Comparison of ENCODE assay signal across 8 mouse cellular contexts in the genomic region with DNA sequence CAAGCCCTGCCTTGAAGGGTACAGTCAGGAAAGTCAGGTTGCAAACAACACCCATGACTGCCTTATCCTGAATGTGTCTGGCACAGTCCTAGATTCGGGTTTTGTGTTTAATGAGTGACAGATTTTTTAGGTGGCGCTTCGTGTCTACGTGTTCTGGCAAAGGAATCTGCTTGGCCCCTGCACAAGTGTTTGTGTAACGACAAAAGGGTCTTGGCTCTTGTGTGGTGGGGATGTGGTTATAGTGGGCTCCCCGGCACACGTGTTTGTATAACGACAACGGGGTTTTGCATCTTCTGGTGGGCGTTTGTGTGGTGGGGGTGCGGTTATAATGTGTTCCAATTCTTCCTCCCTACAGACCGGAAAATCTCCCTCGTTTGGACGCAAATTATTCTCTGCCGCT. TPM values are rescaled to one million over a fixed set of nuclear protein-coding genes. Genes with fewer than 3 reads are reported as not detected.
DNase-seq lines count a peak whose midpoint lies in the region; ATAC-seq and TF ChIP-seq lines count a peak whose summit lies in the region.

No protein-coding gene starts in this region.

- no peak for TF ChIP-seq POLR2A in bone marrow macrophage, adult 2 months (IDR thresholded peaks at IDR 0.05; ENCODE audit: borderline replicate concordance, low read depth, low read length)

- H3K9ac ChIP-seq in lung, embryonic 14.5 days: peak overlapping the region; percentile 66
- peak overlapping the region; percentile 71 for H3K9ac ChIP-seq in forebrain, embryonic 15.5 days (replicated peaks)
- H3K9ac ChIP-seq in neural tube, embryonic 15.5 days (replicated peaks): peak overlapping the region; percentile 68

- no peaks in the 10 kb centered on the region for H3K9me3 ChIP-seq in lung, embryonic 14.5 days (ENCODE audit: low read depth, low read length)
- no peaks in the 10 kb centered on the region for H3K9me3 ChIP-seq in forebrain, embryonic 15.5 days
- H3K9me3 ChIP-seq in limb, embryonic 10.5 days (replicated peaks): no peaks in the 10 kb centered on the region
- H3K9me3 ChIP-seq in neural tube, embryonic 15.5 days (replicated peaks): no peaks in the 10 kb centered on the region

- peaks cover 29% of the 10 kb centered on the region for H3K27me3 ChIP-seq in lung, embryonic 14.5 days (ENCODE audit: insufficient read depth, low read length)
- H3K27me3 ChIP-seq in forebrain, embryonic 15.5 days: peaks cover 44% of the 10 kb centered on the region
- peaks cover 79% of the 10 kb centered on the region for H3K27me3 ChIP-seq in limb, embryonic 10.5 days (ENCODE audit: low read depth, poor library complexity, severe bottlenecking)
- peaks cover 37% of the 10 kb centered on the region for H3K27me3 ChIP-seq in neural tube, embryonic 15.5 days (replicated peaks)

- H3K4me1 ChIP-seq in lung, embryonic 14.5 days (ENCODE audit: insufficient read depth): peaks cover 4% of the 10 kb centered on the region; the same call in 1 of the 2 replicates
- H3K4me1 ChIP-seq in bone marrow macrophage, adult 2 months (ENCODE audit: control insufficient read depth, insufficient read depth, low read length): peaks cover 7% of the 10 kb centered on the region
- H3K4me1 ChIP-seq in forebrain, embryonic 15.5 days: peaks cover 18% of the 10 kb centered on the region
- H3K4me1 ChIP-seq in limb, embryonic 10.5 days: peaks cover 24% of the 10 kb centered on the region
- H3K4me1 ChIP-seq in neural tube, embryonic 15.5 days: peaks cover 21% of the 10 kb centered on the region

- no peaks in the 10 kb centered on the region for H3K36me3 ChIP-seq in lung, embryonic 14.5 days (ENCODE audit: insufficient read depth)
- no peaks in the 10 kb centered on the region for H3K36me3 ChIP-seq in forebrain, embryonic 15.5 days
- no peaks in the 10 kb centered on the region for H3K36me3 ChIP-seq in limb, embryonic 10.5 days
- H3K36me3 ChIP-seq in neural tube, embryonic 15.5 days: no peaks in the 10 kb centered on the region

- peak; percentile 47 for DNase-seq in lung, embryonic 14.5 days
- DNase-seq in lung, postnatal 25 days (ENCODE audit: low spot score): no peak
- peak; percentile 47 for DNase-seq in limb, embryonic 10.5 days (ENCODE audit: low spot score)
- DNase-seq in gastrocnemius, adult 8-10 months (ENCODE audit: low spot score in 2 of 2): no peak
- DNase-seq in left cerebral cortex, postnatal 36 days (ENCODE audit: low spot score in 2 of 2): no peak

- peak overlapping the region; percentile 94 for H3K4me2 ChIP-seq in lung, embryonic 14.5 days
- H3K4me2 ChIP-seq in forebrain, embryonic 15.5 days (replicated peaks): peak overlapping the region; percentile 83
- peak overlapping the region; percentile 95 for H3K4me2 ChIP-seq in neural tube, embryonic 15.5 days

- intact Hi-C loops in left cerebral cortex, postnatal 36 days (cut with DNase I): loop anchor here (2.0 kb wide), 1 partner anchor 73 kb away; no protein-coding TSS in a partner anchor

- H3K4me3 ChIP-seq in lung, embryonic 14.5 days (ENCODE audit: low read depth, low read length): peak overlapping the region; percentile 59
- H3K4me3 ChIP-seq in bone marrow macrophage, adult 2 months (ENCODE audit: insufficient read depth, low read length): peak overlapping the region; percentile 62
- peak overlapping the region; percentile 56 for H3K4me3 ChIP-seq in forebrain, embryonic 15.5 days
- peak overlapping the region; percentile 69 for H3K4me3 ChIP-seq in limb, embryonic 10.5 days
- H3K4me3 ChIP-seq in neural tube, embryonic 15.5 days (replicated peaks): peak overlapping the region; percentile 60

- no peak overlapping the region for H3K27ac ChIP-seq in lung, embryonic 14.5 days (ENCODE audit: low read depth)
- H3K27ac ChIP-seq in bone marrow macrophage, adult 2 months (ENCODE audit: insufficient read depth, low read depth, low read length): no peak overlapping the region
- 0 out of 2 replicates have a peak overlapping the region, but pooled peaks have one; percentile 47 for H3K27ac ChIP-seq in forebrain, embryonic 15.5 days (replicated peaks)
- peak overlapping the region; percentile 80; the same call in 1 of the 2 replicates for H3K27ac ChIP-seq in limb, embryonic 10.5 days
- H3K27ac ChIP-seq in neural tube, embryonic 15.5 days (replicated peaks): 0 out of 2 replicates have a peak overlapping the region, but pooled peaks have one; percentile 62

- no peak for ATAC-seq in lung, embryonic 14.5 days (ENCODE audit: insufficient read depth)
- peak; percentile 24; the same call in 1 of the 2 replicates for ATAC-seq in forebrain, embryonic 15.5 days (replicated peaks)
- peak; percentile 25 for ATAC-seq in neural tube, embryonic 15.5 days (ENCODE audit: low FRiP score)

- 3% methylated on average over 15 of the region's 15 CpGs for WGBS in lung, embryonic 14.5 days
- 1% methylated on average over 15 of the region's 15 CpGs for WGBS in forebrain, embryonic 15.5 days
- WGBS in limb, embryonic 10.5 days: 7% methylated on average over 15 of the region's 15 CpGs
- 6% methylated on average over 15 of the region's 15 CpGs for WGBS in neural tube, embryonic 15.5 days

- no peak for TF ChIP-seq CTCF in lung, embryonic 14.5 days (IDR thresholded peaks at IDR 0.05; ENCODE audit: low read depth)
- no peak for TF ChIP-seq CTCF in bone marrow macrophage, adult 2 months (IDR thresholded peaks at IDR 0.05; ENCODE audit: low read depth, low read length)

RNA-seq across cellular contexts. Expression of a gene that starts 49.6 kb away (rescaled TPM):
- polyA plus RNA-seq in lung, embryonic 14.5 days (2014; fragmentation: Nextera tagmentation; extraction: Ambion mirVana): 39.4 and 40.8 TPM in 2 replicates
- 20.4 and 21.3 TPM in 2 replicates for polyA plus RNA-seq in bone marrow macrophage, adult 2 months (2012; ENCODE audit: insufficient read depth, insufficient read length, missing spikeins)
- polyA plus RNA-seq in forebrain, embryonic 15.5 days (2015; fragmentation: Nextera tagmentation; extraction: Ambion mirVana): 6.0 and 6.6 TPM in 2 replicates
- polyA plus RNA-seq in limb, embryonic 10.5 days (2016; fragmentation: Nextera tagmentation; extraction: Ambion mirVana): 26.2 and 30.3 TPM in 2 replicates
- 6.1 and 9.3 TPM in 2 replicates for polyA plus RNA-seq in neural tube, embryonic 15.5 days (2015; fragmentation: Nextera tagmentation; extraction: Ambion mirVana)
- 1 to 10 TPM; 1.0 to 2.3 (median 1.9) TPM for total RNA-seq in gastrocnemius, adult 8-10 months (2022)
- total RNA-seq in left cerebral cortex, postnatal 36 days (2021): 1 to 10 TPM; 1.5 to 2.0 TPM

RNA-seq across cellular contexts. Expression of a gene that starts 53.3 kb away (rescaled TPM):
- 19.9 and 21.0 TPM in 2 replicates for polyA plus RNA-seq in lung, embryonic 14.5 days (2014; fragmentation: Nextera tagmentation; extraction: Ambion mirVana)
- polyA plus RNA-seq in bone marrow macrophage, adult 2 months (2012; ENCODE audit: insufficient read depth, insufficient read length, missing spikeins): 20.9 and 21.5 TPM in 2 replicates
- 38.3 and 43.3 TPM in 2 replicates for polyA plus RNA-seq in forebrain, embryonic 15.5 days (2015; fragmentation: Nextera tagmentation; extraction: Ambion mirVana)
- polyA plus RNA-seq in limb, embryonic 10.5 days (2016; fragmentation: Nextera tagmentation; extraction: Ambion mirVana): 18.2 and 19.7 TPM in 2 replicates
- 40.7 and 41.2 TPM in 2 replicates for polyA plus RNA-seq in neural tube, embryonic 15.5 days (2015; fragmentation: Nextera tagmentation; extraction: Ambion mirVana)
- 1 to 10 TPM; 2.9 to 5.4 (median 4.2) TPM for total RNA-seq in gastrocnemius, adult 8-10 months (2022)
- total RNA-seq in left cerebral cortex, postnatal 36 days (2021): 10 to 100 TPM; 50.2 to 52.7 TPM

RNA-seq across cellular contexts. Expression of a gene that starts 58.7 kb away (rescaled TPM):
- polyA plus RNA-seq in lung, embryonic 14.5 days (2014; fragmentation: Nextera tagmentation; extraction: Ambion mirVana): 4.4 and 4.5 TPM in 2 replicates
- 1.9 and 2.5 TPM in 2 replicates for polyA plus RNA-seq in bone marrow macrophage, adult 2 months (2012; ENCODE audit: insufficient read depth, insufficient read length, missing spikeins)
- 4.6 and 5.4 TPM in 2 replicates for polyA plus RNA-seq in forebrain, embryonic 15.5 days (2015; fragmentation: Nextera tagmentation; extraction: Ambion mirVana)
- polyA plus RNA-seq in limb, embryonic 10.5 days (2016; fragmentation: Nextera tagmentation; extraction: Ambion mirVana): 6.9 and 8.8 TPM in 2 replicates
- polyA plus RNA-seq in neural tube, embryonic 15.5 days (2015; fragmentation: Nextera tagmentation; extraction: Ambion mirVana): 3.7 and 4.5 TPM in 2 replicates
- 1 to 10 TPM; 2.7 to 3.5 (median 3.3) TPM for total RNA-seq in gastrocnemius, adult 8-10 months (2022)
- 1 to 10 TPM; 8.0 to 8.4 TPM for total RNA-seq in left cerebral cortex, postnatal 36 days (2021)

Comparison
In these comparisons a context has a peak if more than half of its experiments do, and no peak if none do; other contexts are left out.
1. DNase-seq: peak in lung, embryonic 14.5 days (single experiment) and limb, embryonic 10.5 days (single experiment); none in lung, postnatal 25 days (single experiment), gastrocnemius, adult 8-10 months (0 of 2) and left cerebral cortex, postnatal 36 days (0 of 2).
2. H3K27ac ChIP-seq: peak in forebrain, embryonic 15.5 days (single experiment), limb, embryonic 10.5 days (single experiment) and neural tube, embryonic 15.5 days (single experiment); none in lung, embryonic 14.5 days (single experiment) and bone marrow macrophage, adult 2 months (single experiment).
3. Peak in every context shown above with its lines, with median percentiles within 50 percentile points of each other: H3K4me2 ChIP-seq, H3K4me3 ChIP-seq and H3K9ac ChIP-seq.